Mouse (Mus musculus): ENCODE results near the gene Rap1gds1. TPM values are rescaled to one million over a fixed set of nuclear protein-coding genes. Genes with fewer than 3 reads are reported as not detected.

Rap1gds1 gene
- polyA plus RNA-seq, 1 experiment from 2014 or later = 65.4 TPM

Other genes with a start within 250 kb of the Rap1gds1 start
- 0.15 TPM in 1 of 2 replicates, not detected in the other for gene Stpg2, start 130.5 kb upstream of the Rap1gds1 start, polyA plus RNA-seq (2016; fragmentation: Nextera tagmentation; extraction: Ambion mirVana)